Mouse (Mus musculus): Measurements from ENCODE around the gene Gm20388. TPM values are rescaled to one million over a fixed set of nuclear protein-coding genes. Genes with fewer than 3 reads are reported as not detected.

Gene Gm20388
- total RNA-seq, 1 experiment from 2014 or later, result 1.8 TPM

DNA sequence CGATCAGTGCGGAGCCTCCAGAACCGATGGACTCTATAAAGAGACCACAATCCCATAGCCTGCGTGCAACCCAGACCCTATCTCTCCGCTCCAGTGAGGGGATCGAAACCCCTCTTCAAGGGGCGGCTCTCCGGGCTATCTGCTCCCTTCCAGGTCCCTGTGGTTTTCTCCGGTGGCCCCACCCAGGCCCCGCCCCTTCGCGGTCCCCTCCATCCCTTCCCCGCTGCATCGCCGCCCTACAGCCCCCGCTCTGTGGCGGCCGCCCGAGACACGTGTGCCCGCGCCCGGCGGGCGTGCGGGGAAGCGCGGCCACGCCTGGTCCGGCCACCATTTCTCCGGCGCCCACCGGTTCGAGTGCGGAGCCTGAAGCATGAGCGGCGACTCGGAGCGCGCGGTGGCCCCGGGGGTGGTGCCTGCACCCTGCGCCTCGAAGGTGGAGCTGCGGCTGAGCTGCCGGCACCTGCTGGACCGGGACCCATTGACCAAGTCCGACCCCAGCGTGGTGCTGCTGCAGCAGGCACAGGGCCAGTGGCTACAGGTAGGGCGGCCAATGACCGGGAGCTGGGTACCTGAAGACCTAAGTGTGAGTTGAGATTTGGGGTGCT, 3206.6 kb downstream of the Gm20388 start, which contains the start of gene Cpne7:
TSS of gene Cpne7 (plus strand) at position 248 of the 605 bp plus-strand sequence.

DNA sequence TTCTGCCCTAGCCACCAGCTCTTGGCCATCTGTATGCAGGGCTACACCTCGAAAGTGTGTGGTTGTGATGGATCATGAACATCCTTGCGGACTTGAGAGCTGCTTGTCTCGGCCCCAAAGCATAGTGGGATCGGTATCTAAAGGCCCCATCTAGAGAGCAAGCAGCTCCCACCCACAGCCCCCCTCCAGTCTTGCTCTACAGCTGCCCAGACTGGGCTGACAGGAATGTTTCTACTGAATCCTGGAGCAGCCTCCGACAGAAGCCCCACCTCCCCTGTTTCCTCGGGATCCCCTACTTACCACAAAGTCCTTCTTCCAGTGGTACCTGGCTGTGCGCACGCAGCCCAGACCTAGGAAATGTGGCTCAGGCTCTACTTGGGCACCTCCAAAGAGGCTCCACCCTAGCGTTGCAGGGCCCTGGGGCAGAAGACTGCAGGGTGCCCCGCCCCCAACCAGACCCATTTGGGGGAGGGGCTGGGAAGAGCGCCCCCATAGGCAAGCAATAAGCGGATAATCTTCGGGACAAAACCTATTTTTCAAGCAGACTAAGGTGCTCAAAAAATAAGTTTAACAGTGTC, 3247.3 kb downstream of the Gm20388 start, which contains the start of gene Sult5a1:
TSS of gene Sult5a1 (minus strand) at position 428 of the 578 bp plus-strand sequence.

DNA sequence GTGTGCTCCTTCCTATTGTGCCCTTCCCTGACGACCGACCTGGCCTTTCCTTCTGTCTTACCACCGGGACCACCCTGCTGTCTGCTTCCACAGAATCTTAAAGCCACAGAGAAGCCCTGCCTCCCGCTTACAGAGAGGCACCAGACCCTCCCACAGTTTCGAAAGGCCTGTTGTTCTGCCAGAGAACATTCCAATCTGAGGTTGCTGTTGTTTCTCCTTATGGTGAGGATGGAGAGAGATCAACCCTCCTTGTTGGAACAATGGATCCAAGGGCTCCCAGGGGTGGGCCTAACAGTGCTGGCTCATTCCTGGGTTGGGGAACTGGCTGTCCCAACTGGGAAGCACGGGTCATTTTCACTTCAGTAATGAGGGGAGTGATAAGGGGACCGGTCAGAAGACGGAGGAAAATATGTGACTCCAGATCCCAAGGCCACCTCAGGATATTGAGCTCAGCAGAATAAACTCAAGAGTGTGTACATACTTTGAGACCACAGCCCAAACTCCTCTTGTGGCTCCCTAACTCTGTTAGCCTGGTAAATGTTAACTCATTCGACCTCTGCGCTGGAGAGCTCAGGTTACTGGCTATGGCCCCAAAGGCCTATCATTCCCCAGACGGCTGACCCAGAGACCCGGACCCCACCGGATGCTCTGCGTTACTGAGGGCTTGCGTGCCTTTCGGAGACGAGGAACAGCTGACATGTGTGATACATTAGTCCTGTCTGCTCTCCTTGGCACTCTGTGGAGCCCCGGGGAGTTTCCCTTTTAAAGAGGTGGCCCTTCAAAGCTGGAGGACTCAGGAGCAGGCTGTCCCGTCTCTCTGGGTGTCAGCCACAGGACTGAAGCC, 3275.1 kb downstream of the Gm20388 start, which contains the start of gene Dpep1:
TSS of gene Dpep1 (plus strand) at position 677 of the 844 bp plus-strand sequence.

DNA sequence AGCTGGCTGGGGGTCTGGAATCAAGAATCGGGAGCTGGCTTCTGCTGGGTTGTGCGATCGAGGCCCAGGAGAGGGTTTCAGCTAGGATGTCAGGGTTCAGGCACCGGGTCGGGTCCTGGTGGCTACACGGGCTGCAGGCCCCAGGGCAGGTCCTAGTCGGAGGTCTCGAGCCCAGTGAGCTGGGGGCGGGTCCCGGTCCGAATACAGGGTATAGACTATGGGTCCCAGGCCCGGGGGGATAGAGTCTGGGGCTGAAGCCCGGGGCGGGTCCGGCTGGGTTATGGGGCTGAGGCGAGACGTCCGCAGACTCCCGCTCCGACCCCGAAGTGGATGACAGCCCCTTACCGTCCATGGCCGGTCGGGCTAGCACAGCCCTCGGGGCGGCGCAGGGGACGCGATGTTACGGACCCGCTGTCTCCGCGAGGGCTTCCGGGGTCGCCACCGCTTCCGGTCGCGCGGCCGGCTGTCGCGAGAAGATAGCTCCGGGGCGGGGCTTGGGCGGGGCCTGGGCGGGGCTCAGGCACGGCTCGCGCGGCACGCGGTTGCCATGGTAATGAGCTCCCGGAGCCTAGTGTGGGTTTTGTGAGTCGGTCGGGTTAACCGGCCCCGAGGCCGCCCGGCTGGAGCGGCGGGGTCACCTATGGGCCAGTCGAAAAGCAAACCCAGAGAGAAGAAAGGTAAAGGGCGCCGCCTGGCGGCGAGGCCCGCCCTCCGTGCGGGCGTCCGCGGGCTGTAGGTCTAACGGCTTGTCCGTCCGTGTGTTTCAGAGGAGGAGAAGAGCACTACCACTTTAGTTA, 3301.9 kb downstream of the Gm20388 start, which contains the start of the genes Chmp1a and Spata33:
TSS of gene Chmp1a (minus strand) at position 443 of the 797 bp plus-strand sequence.
TSS of gene Spata33 (plus strand) at position 512 of the 797 bp plus-strand sequence.

DNA sequence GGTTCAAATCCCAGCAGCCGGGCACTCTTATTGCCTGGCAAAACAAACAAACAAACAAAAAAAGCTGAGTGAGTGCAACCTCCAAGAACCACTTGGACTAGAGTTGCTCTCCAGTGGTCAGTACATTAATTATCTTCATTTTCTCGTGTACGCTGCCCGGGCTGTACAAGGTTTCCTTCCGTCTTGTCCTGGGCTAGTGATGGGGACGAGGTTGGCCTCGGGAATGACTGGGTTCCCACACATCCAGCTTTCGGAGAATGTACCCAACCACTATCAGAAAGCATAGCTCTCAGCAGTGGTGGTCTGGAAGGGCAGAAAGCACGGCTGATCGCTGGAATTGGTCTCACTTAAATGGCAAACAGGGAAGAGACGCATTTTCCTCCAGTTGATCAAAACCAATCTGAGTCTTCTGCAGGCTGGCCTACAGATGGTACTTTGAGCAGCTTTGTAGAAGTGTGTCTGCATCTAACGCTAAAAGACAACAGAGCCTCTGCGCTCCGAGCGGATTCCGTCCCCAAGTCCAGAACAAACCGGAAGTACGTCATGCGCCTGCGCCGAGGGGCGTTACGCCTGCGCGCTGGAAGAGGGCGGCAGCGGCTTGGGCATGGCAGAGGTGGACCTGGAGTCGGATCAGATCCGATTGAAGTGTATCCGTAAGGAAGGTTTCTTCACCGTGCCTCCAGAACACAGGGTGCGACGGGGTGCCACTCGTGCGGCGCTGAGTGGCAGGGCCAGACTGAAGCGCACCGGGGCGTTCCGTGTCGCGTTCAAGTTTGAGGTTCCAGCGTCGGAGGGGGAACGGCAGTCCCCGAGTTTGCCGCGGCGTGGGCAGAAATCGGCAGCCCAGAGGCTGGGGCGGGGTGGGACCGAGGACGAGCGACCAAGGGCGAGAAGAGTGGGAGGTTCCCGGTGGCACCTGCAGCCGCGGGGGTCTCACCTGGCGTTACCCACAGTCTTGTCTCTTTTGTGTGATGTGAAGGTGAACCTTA, 3313.9 kb downstream of the Gm20388 start, which contains the start of gene Cdk10:
TSS of gene Cdk10 (plus strand) at position 565 of the 989 bp plus-strand sequence.

DNA sequence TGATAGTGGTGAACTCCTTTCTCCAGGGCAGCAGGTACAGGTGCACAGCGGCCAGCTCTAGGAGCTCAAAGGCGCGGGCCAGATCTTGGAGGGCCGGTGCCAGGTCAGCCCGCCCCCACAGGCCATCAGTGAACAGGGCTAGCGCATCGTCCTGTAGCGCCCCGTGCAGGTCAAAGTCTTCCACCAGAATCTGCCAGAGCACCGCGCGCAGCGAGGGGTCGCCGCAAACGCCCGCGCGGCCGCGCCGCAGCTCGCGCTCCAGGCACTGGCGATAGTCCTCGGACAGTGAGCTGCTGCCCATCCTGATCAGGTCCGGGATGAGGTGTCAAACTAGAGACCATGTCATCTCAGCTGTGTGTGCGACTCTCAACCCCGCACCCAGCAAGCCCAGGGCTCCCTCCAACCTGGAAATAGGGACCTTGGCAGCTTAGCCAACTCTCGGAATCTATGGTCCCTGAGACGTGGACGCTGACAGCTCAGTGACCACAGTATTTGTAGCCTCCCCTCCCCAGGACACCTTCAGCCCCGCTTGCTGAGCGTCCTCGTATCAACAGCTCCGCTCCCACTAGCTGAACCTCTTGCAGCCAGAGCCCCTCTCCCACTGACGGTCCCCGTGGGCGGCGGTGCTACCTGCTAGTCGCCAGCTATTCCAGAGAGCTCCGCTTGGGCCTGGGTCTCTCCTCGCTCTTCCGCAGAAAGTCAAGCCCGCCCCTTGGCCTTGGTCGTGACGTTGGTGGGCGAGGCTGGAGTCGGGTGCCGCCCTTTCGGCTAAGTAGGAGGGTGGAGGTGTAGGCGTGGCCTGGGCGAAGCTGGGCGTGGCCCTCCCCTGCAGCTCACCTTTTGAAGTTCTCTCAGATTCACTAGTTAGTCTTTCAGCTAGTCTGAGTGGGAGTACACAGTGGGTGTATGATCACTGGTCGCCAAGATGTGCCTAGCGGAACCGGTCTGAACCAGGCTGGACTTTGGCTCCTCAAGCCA, 3325.2 kb downstream of the Gm20388 start, which contains the start of gene Spata2l:
TSS of gene Spata2l (minus strand) at position 714 of the 978 bp plus-strand sequence.

DNA sequence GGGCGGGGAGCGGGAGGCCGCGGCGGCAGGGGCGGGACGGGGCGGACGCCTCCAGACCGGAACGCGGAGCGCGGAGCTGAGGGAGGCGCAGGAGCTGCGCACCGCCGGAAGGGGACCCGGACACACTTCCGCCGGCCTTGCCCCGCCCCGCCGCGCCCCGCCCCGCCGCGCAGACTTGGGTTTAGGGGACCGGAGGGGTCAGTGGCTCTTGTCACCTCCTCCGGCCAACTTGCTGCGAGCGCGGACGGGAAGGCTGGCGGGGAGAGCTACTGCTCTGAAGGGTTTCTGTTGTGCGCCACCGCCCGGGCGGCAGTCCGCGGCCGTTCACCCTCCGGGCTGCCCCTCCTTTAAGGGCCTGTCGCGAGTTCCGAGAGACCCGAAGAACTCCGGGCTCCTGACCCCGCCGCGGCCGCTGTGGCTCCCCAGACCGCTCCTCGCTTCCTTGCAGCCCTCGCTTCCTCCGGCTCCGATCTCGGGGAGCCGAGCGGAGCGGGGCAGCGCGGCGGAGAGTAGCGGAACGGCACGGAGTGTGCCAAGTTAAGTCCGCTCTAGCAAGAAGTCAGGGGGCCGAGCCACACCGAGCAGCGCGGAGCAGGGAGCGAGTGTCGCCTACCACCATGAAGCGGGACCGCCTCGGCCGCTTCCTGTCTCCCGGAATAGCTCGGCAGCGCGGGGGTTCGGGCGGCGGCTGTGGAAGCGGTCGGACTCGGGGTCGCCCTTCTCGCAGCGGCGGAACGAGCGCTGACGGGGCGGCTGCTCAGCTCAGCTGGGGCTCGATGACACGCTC, 3343.7 kb downstream of the Gm20388 start, which contains the start of the genes Zfp276 and Vps9d1:
TSS of gene Zfp276 (plus strand) at position 97 of the 787 bp plus-strand sequence.
TSS of gene Vps9d1 (minus strand) at position 250 of the 787 bp plus-strand sequence.

DNA sequence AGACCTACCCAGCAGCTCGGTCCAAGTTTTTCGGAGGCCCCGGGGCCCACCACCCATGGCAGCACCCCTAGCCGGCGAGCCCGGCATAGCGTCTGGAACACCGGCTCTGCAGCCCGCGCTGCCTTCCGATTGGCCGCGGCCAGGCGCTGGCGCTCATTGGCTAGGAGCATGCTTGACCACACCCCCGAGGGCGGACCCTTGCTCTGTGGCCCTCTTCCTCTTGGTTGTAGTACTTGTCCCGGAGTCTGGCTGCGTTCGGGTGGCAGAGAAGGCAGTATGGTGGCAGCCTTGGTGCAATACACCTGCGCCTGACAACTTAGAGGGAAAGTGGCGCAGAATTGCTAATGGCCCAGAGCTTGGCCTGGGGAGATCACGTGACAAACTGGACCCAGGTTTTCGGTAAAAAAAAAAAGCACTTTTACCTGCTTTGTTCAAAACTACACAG, 3407.8 kb downstream of the Gm20388 start, which contains the start of gene Fanca:
TSS of gene Fanca (minus strand) at position 110 of the 445 bp plus-strand sequence.

DNA sequence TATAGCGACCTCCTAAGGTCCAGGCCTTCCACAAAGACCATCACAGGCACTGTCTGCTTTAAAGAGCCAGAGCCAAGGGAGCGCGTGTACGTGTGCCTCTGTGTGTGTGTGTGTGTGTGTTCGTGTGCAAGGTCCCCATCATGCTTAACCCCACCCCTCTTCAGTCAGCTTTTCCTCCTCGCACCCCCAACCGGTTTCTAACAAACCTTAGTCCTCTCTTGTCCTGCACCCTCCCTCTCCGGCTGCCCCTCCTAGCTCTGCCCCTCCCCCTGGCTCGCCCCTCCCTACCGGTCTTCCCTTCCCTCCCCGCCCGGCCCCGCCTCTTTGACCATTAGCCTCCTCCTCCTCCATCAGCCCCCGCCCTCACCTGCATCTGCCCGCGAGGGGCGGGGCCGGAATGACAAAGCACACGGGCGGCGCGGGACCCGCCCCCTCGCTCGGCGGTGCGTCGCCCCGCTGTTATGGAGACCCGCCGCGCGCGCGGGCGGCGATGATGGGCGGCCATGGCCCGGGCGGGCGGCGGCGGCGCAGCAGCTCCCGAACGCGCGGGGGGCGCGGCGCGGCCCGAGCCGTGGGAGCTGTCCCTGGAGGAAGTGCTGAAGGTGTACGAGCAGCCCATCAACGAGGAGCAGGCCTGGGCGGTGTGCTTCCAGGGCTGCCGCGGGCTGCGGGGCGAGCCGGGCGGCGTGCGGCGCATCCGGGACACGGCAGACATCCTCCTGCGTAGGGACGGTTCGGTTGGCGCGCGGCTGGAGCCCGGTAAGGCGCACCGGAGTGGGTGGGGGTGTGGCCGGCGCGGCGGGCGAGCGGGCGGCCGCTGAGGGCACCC, 3421.8 kb downstream of the Gm20388 start, which contains the start of gene Spire2:
TSS of gene Spire2 (plus strand) at position 452 of the 829 bp plus-strand sequence.

DNA sequence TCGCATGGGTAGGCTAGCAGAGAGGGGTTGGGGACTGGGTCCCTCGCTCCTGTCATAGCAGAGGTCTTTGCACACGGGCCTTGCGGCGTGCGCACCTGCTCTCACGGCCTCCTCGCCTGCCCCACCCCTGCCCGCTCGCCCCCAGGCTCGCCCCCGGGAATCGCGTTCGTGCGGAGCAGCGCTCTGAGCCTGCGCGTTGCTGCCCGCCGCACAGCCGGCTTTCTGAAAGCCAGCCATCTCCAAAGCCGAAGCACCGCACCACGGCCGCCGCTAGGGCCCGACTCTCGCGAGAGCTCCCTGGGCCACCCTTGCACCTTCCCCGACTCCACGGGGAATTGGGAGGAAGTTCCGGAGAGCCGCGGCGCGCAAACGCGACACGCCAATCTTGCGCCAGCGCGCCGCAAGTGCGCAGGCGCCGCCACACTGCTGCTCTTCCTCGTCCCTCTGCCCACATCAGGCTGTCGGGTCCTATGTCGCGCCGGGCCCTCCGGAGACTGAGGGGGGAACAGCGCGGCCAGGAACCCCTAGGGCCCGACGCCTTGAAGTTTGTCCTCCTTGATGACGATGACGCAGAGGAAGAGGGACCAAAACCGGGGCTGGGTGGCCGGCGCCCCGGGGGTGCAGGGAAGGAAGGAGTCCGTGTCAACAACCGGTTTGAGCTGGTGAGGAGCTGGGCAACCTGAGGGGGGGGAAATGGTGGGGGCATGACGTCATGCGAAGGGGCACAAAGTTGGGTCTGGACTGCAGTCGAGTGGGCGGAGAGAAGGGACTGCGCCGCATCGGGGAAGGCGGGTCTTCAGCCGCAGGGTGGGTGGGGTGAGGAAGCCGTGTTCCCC, 3463.0 kb downstream of the Gm20388 start, which contains the start of gene Tcf25:
TSS of gene Tcf25 (plus strand) at position 351 of the 836 bp plus-strand sequence.

DNA sequence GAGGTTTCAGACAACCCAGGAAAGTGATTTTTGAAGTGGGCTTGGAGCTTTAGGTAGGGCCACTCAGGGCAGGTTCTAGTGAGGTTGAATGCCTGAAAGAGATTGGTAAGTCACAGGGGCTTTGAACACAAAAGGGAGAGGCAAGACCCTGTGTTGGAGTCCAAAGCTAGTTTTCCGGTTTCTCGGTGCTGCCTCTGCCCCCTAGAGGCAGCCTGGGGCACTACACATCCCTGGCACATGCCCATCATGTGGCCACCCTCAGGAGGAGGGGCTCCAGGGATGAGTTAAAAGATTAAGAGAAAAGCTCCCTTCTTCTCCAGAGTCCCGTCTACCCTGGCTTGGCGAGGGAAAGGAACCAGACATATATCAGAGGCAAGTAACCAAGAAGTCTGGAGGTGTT, 3496.1 kb downstream of the Gm20388 start, which contains the start of gene Mc1r:
TSS of gene Mc1r (plus strand) at position 322 of the 400 bp plus-strand sequence.

DNA sequence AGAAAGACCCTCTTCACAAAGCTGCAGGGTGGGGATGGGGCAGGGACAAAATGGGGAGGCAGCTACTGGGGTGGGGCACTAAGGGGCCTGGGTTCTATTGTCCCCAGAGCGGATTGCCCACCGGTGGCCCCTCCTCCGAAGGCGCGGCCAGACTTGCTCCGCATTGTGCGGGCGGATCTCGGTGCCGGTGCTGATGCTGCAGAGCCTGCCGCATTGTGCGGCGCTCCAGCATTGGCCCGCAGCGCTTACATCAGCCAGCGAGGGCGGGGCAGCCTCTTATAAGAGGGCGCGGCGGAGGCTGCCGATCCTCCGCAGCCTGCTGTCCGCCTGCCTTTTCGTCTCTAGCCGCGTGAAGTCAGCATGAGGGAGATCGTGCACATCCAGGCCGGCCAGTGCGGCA, 3500.6 kb downstream of the Gm20388 start, which contains the start of gene Tubb3:
TSS of gene Tubb3 (plus strand) at position 179 of the 400 bp plus-strand sequence.

DNA sequence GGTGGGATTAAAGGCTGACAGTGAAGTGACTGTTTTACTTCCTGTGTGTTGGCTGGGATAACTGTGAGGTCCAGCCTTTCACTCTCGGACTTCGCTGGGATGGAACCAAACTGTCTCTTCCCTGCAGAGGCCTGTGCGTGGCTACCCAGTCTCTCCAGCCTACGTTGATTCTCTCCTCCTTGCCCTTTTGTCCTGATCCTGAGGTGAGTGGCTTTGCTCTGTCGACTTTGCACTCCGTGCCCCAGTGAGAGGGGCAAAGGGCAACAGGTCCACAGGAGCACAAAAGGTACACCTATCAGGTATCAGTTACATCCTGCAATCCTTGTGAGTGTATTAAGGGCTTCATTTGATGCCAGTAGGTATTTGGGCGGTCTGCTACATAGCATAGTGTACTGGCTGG, 3512.8 kb downstream of the Gm20388 start, which contains the start of gene Def8:
TSS of gene Def8 (plus strand) at position 87 of the 400 bp plus-strand sequence.

DNA sequence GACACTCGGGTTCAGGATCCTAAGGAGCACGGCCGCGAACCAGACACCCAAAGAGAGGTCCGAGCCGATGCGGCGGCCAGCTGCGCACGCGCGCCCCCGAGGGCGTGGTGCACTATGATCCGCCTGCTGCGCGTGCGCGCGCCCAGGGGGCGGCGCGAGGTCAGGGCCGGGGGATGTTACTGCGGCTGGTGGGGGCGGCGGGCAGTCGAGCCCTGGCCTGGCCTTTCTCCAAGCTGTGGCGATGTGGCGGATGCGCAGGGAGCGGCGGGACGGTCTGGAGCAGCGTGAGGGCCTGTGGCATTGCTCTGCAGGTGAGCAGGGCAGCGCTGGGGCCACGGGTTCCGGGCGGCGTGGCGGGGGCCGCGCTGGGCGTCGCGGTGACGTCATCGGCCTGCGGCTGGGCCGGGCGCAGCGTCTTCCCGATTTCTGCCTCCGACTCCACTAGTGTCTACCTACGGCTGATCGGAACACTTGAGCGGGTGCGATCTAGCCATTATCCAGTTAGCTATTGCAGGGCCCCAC, 3567.2 kb downstream of the Gm20388 start, which contains the start of gene Afg3l1:
TSS of gene Afg3l1 (plus strand) at position 167 of the 522 bp plus-strand sequence.

DNA sequence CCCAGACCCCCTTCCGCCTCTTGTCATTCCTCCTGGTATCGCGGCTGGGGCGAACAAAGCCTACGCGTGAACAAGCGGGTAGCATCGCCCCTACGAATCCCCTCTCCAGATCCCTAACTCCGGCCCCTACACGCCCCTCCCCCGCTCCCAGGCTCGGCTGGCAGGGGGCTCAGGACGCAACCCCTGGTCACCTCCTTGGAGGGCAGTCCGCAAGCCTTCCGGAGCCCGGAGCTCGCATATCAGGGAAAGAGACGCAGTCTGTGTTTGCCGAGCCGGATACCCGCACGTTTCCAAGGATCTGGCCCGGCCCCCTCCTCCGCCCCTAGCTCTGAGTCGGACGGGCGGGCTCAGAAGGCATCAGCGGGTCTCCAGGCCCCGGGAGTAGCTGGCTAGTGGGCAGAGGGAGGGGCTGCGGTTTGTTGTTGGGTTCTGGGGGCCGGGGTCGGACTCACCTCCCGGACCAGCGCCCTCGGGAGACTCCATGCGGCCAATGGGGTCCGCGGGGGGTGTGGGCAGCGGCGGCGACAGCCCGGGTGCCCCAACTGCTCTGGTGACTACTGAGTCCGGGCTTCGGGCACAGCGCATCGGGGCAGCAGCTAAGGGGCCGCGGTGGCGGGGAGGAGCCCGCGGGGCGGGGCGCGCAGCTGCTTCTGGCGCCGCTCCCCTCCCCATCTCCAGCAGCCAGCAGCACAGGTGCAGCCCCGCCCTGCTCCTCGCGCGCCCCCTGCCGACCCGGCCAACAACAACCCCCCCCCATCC, 3604.3 kb downstream of the Gm20388 start, which contains the start of gene Dbndd1:
TSS of gene Dbndd1 (minus strand) at position 683 of the 759 bp plus-strand sequence.

Measured in CD4-positive naive resting alpha-beta T cell, adult 76 days (primary cell).